Mouse (Mus musculus): ENCODE data around the gene Hinfp. TPM values are rescaled to one million over a fixed set of nuclear protein-coding genes. Genes with fewer than 3 reads are reported as not detected.

Gene Hinfp
- total RNA-seq, 2 experiments from 2014 or later, result 33.4 to 34.5 TPM

DNA sequence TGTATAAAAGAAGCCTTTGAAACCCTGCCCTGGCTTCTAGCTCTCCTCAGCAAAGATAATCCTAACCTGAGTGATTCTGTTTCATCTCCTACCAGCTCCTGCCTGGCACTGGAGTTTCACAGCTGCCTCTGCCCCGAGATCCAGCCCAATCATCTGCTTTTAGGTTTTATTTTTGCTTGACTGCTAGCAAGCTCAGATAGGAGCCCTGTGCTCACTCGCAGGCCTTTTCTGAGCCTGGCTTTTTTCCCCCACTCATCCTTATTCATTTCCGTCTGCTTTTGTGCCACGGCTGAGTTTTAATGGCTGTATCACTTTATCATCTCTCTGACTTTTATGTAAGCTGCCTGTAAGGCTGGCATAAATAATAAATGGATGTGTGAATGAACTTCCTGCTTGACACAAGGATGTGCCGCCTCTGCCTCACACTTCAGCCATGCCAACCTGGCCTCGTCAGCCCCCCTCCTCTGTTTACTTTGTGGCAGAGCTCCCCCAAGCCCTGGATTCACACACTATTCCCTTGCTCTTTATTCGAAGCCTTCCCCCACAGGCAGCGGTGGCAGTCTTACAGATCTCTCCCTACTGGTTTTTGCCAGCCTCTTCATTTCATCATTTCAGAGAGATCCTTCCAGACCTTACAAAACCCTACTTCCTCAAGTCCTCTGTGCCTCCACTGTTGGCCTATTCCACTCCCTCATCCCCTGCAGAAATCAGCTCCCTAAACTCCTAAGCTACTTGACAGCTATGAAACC lies 38.8 kb downstream of the Hinfp start:
- no peak for DNase-seq (ENCODE audit: low spot score in 2 of 2)

DNA sequence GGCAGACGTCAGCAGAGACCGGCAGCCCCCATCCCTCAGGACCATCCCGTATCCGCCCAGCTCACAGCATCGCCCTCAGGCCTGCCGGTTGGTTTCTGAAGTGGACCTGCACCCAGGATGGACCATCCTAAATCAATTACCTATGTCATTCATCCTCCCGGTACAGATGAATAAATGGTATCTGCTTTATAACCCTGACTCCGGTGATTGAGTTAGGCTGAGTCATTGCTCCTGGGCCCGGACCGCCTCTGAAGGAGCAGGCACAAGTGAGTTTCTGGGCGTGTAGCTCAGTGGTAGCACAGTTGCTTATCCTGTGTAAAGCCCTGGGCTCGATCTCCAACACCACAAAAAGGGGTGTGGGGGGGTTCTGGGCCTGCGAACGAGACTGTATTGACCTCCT lies 44.1 kb downstream of the Hinfp start:
- DNase-seq (ENCODE audit: low spot score in 2 of 2), result no peak

DNA sequence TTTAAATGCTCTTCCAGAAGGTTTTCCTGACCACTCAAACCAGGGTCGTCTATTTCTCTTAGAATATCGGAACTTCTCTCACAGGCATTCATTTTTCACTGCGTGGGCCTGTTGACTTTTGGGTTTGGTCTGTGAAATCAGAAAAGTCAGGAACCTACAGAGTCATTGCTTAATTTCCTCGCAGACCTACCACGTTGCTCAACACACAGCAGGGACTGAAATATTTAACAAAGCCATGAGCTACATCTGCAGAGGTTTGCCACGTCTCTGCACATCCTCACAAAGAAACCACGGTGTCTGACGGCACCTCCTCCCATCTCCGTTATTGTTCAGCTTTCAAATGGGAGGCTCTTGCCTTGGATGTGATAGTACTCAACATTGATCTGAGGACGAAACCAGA lies 46.5 kb downstream of the Hinfp start:
- DNase-seq (ENCODE audit: low spot score in 2 of 2), result no peak

DNA sequence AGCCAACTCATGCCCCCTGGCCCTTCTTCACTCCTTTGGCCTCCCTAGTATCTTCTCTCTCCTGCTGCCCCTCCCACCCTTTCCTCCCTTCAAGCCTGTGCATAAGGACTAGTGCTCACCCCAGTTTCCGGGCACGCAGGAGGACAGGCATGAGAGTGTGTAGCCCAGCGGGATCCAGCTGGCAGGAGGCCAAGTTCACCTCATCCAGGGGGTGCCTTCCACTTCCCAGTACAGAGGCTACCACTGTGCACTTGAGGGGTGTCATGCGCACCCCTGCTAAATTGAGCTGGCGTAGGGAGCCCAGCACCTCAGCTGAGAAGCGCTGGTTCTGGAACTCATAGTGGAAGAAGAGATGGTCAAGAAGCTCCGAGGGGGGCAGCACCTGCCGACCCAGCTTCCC lies 49.3 kb downstream of the Hinfp start:
- DNase-seq (ENCODE audit: low spot score in 2 of 2), result no peak

DNA sequence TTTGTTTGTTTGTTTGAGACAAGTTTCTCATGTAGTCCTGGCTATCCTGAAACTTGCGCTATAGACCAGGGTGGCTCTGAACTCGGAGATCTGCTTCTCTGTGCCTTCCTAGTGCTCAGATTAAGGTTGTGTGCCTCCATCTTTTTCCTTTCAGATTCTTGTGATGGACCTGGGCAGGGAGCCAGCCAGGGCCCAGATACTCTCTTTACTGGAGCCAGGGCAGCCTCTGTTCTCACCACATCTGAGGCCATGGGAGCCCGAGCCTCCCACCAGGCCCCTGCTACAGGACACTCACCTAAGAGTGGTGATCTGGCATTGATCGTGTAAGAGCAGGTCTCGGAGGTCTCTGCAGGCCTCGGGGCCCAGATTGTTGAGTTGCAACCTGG lies 50.3 kb downstream of the Hinfp start:
- no peak for DNase-seq (ENCODE audit: low spot score in 2 of 2)

DNA sequence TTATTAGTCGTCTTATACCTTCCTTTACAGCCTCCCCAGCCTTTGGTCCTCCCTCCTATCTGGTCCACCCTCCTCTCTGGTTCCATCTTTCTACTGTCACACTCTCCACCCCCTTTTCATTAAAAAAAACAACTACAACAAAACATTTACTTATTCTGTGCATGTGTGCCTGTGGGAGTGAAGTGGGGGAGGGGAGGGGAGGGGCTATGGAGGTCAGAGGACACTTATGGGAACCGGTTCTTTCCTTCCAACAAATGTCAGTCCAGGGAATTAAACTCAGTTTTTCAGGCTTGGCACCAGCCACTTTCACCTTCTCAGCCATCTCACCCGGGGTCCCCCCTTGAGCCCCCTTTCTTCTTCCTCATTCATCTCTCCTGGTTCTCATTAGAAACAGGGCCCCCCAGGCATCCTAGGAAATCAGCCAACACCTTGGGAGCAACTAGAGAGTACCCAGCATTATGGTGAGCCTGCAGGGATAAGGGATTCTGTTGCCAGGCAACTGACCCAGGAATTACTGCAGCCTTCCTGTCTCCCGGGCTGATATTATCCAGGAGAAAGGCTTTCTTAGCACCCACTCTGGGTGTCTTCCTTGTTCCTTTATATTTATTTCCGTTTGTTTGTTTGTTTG lies 50.8 kb downstream of the Hinfp start:
- no peak for DNase-seq (ENCODE audit: low spot score in 2 of 2)

DNA sequence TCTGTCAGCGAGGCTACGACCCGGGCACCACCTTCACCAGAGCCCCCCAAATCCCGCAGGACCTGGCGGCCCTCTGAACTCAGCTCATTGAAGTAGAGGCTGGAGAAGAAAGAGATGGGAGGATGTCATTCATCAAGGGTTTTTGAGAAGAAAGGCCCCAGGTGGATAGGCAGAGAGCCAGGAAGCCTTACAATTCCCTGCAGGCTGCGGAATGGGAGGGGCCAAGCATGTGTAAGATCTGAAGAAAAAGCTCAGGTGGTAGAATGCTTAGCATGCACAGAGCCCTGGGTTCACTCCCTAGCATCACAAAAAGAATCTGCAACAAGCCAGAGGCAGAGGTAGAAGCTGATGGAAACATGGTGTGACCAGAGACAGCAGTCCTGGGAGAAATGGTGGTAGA lies 52.0 kb downstream of the Hinfp start:
- DNase-seq (ENCODE audit: low spot score in 2 of 2), result no peak

DNA sequence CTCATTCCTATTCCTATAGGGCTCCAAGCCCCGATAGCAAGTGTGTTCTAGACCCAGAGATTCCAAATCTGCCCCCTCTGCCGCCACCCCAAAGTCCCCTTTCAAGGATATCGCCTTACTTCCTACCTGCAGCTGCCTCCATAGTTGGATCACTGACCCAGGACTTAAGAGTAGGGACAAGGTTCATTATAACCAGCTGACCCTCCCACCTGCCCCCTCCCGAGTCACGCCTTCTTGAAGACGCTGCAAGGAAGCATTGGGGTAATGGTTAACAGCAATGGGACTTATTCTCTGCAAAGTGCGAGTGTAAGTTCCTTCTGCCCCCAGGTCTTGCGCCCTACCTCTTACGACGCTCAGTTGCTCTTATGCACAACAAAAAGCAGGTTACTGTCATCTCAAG lies 54.2 kb downstream of the Hinfp start, which contains the start of gene Pdzd3:
TSS of gene Pdzd3 (minus strand) at position 158 of the 400 bp plus-strand sequence.
- no peak for DNase-seq (ENCODE audit: low spot score in 2 of 2)

DNA sequence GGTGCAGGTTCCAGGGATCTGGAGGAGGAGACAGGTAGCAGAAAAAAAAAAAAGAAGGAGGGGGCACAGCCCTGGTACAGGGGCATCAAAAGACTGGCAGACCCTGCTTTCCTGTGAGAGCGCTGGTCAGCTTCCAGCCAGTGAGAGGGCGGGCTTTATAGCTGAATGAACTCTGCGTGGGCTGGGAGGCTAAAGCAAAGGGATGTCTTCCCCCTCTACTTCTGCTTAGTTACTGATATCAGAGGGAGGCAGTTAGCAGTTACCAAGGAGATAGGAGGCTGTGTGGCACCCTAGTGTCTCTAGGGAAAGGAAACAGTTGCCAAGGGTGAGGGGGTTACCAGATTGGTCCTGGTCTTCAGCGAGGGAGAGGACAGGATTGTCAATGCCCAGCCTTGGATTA lies 55.0 kb downstream of the Hinfp start:
- DNase-seq (ENCODE audit: low spot score in 2 of 2), result no peak

DNA sequence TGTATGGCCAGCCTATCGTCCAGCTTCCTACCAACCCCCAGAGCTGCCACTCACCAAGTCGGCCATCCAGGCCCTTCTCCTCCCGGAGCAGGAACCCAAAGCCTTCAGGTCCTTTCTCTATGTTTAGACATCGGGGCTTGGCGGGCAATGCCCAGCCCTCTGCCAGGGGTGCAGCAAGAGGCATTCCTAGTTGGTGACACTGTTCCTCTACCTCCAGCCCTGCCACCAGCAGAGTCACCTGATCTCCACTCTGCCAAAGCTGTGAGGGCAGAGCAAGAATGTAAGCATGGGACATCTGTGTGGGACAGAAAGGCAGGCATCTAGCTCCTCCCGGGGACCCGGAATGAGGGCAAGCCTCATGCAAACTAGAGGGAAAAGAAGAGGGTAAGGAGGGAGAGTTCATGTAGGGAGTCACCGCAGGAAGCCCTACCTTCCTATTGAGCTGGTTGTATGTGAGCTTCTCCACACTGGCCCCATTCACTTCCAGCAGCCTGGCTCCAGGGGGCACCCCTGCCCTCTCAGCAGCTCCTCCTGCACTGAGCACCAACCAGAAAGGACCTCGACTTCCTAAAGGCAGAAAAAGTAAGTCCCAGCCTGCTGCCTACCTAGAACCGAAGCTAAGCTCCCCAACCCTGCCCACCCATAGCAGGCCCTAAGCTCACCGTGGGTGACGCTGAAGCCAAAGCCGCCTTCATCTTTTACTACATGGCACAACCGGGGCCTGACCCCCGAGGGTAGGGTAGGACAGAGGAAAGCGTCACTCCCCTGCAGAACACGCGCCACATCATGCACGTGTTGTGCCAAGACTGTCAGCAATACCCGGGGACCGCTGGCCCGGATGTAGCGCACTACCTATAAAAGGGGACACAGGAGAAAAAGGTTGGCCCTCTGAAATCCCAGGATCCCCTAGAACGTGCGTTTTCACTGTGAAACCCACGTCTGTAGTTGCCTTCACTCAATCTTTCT lies 56.0 kb downstream of the Hinfp start:
- DNase-seq (ENCODE audit: low spot score in 2 of 2), result peak in 1 of 2 experiments; percentile 53

DNA sequence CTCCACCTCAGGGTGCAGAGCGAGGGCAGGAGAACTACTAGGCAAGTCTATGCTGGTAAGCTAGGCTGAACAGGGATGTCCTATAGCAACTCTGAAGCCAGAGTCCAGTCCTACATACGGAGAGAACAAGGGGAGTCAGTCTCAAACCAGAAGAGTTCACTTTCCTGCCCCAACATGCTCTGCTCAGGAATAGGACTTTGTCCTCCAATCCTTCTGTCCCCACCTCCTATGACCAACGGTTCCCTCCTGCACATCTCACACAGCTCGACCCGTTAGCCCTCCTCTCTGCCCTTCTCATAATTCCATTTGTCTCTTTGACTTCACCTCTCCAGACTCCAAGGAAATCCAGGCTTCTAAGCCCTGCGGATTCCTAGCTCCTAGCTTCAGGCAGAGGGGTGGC lies 57.6 kb downstream of the Hinfp start:
- DNase-seq (ENCODE audit: low spot score in 2 of 2), result no peak

DNA sequence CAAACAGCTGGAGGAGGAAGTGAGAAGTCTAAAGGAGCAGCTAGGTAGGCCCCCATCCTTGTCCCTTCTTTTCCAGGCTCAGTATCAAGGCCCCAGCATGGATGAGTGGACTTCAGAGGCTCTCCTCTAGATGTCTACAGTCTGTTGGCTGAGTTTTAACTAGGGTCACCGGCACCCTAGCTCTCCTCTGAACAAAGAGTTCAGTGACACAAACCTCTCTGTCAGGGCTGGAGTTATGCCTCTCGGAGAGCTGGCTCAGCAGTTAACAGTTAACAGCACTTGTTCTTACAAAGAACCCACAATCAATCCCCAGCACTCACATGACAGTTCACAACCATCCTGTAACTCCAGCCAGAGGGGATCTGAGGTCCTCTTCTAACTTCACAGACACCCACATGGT lies 61.9 kb downstream of the Hinfp start:
- no peak for DNase-seq (ENCODE audit: low spot score in 2 of 2)

Small RNA genes within 50 kb of the gene (microRNA-seq; reads per million reads assigned to microRNA genes)
- not detected for gene Gm44335

Other genes starting within 250 kb of the Hinfp start
- 10 to 100 TPM; 21.8 to 24.7 TPM for gene Usp2, start 238.7 kb downstream of the Hinfp start, total RNA-seq (2021)
- gene Mfrp, start 203.9 kb downstream of the Hinfp start, total RNA-seq (2021), result under 1 TPM in 1 of 2 experiments, not detected in 1; 0.17 TPM
- gene C1qtnf5, start 198.4 kb downstream of the Hinfp start, total RNA-seq (2021), result 10 to 100 TPM in 1 of 2 experiments, 1 to 10 TPM in 1; 9.7 to 17.4 TPM
- under 1 TPM; 0.11 to 0.51 TPM for gene Gm49380, start 192.2 kb downstream of the Hinfp start, total RNA-seq (2021)
- 10 to 100 TPM; 42.5 to 45.8 TPM for gene Rnf26, start 192.2 kb downstream of the Hinfp start, total RNA-seq (2021)
- gene Mcam, start 171.2 kb downstream of the Hinfp start, total RNA-seq (2021), result 10 to 100 TPM; 92.8 to 97.0 TPM
- gene Cbl, start 71.6 kb downstream of the Hinfp start, total RNA-seq (2021), result 10 to 100 TPM; 34.9 to 41.3 TPM
- gene Ccdc153, start 65.0 kb downstream of the Hinfp start, total RNA-seq (2021), result 1 to 10 TPM; 3.4 to 4.6 TPM
- 1 to 10 TPM in 1 of 2 experiments, under 1 TPM in 1; 0.82 to 2.9 TPM for gene Pdzd3, start 54.2 kb downstream of the Hinfp start, total RNA-seq (2021)
- gene Nlrx1, start 37.1 kb downstream of the Hinfp start, total RNA-seq (2021), result 10 to 100 TPM; 31.8 to 35.5 TPM
- 10 to 100 TPM; 38.1 to 57.0 TPM for gene Abcg4, start 17.1 kb downstream of the Hinfp start, total RNA-seq (2021)
- gene C2cd2l, start 14.6 kb upstream of the Hinfp start, total RNA-seq (2021), result 10 to 100 TPM; 28.9 to 31.8 TPM
- gene Dpagt1, start 20.3 kb upstream of the Hinfp start, total RNA-seq (2021), result 10 to 100 TPM; 32.3 to 36.2 TPM
- 100 to 1,000 TPM; 146 to 165 TPM for gene H2afx, start 29.0 kb upstream of the Hinfp start, total RNA-seq (2021)
- 100 to 1,000 TPM; 118 to 136 TPM for gene Hmbs, start 38.6 kb upstream of the Hinfp start, total RNA-seq (2021)
- 10 to 100 TPM; 65.2 to 73.1 TPM for gene Vps11, start 56.0 kb upstream of the Hinfp start, total RNA-seq (2021)
- 100 to 1,000 TPM; 125 to 126 TPM for gene Hyou1, start 73.8 kb upstream of the Hinfp start, total RNA-seq (2021)
- gene Slc37a4, start 91.2 kb upstream of the Hinfp start, total RNA-seq (2021), result 10 to 100 TPM; 36.0 to 37.4 TPM
- gene Rps25, start 101.5 kb upstream of the Hinfp start, total RNA-seq (2021), result 1,000 to 10,000 TPM; 1,559 to 1,677 TPM
- 10 to 100 TPM; 70.5 to 75.0 TPM for gene Trappc4, start 101.9 kb upstream of the Hinfp start, total RNA-seq (2021)
- gene Ccdc84, start 112.9 kb upstream of the Hinfp start, total RNA-seq (2021), result 10 to 100 TPM; 31.9 to 35.4 TPM
- gene Foxr1, start 135.5 kb upstream of the Hinfp start, total RNA-seq (2021), result not detected
- gene Upk2, start 149.3 kb upstream of the Hinfp start, total RNA-seq (2021), result not detected
- 10 to 100 TPM; 86.4 to 97.9 TPM for gene Bcl9l, start 177.2 kb upstream of the Hinfp start, total RNA-seq (2021)

All from adrenal gland, postnatal 4 days (tissue).